Mouse (Mus musculus): Measurements from ENCODE around the gene Mri1.
A peak's percentile ranks its signal among the peaks of the same experiment; 100 is the strongest.

Gene Mri1

DNA sequence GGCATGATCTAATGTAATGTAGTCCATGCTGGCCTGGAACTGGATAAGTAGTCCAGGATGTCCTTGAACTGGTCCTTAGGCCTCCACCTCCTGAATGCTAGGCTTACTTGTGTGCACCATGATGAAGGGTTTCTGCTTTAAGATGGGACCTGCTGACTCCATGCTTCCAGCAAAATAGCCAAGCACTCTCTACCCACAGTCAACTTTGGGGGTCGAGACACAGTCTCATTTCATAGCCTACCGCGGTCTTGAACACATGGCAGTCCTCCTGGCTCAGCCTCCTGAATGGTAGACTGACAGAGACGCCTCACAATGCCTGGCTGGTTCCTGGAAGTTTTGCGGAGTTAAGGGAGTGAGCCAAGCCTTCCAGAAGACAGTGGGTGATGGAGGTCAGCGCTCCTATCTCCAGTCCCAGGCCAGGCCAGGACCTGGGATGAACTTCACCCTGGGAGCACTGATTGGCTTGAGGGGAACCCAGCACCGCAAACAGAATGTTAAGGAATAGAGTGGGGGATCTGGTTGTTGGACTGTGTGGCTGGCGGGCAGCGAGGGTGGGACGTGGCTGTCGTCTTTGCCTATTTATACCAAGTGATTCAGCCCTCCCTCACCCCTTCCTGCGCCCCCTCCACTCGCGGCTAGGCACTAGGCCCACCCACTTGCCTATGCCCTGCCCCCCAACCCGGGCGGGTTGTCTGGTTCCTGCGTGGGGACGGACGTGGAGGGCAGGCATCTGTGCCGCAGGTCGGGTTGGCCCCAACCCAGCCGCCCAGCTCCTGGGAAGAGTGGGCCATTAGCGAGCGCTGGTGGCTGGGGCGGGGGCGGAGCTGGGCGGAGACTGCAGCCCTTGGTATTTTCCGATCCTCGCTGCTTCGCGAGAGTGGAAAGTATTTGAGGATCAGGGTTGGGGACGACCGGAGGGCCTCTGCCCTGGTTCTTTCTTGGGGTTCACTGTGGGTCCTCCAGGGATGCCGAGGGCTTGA, 53.9 kb downstream of the Mri1 start:
- DNase-seq (ENCODE audit: low spot score in 2 of 2) = peak; percentile 77

DNA sequence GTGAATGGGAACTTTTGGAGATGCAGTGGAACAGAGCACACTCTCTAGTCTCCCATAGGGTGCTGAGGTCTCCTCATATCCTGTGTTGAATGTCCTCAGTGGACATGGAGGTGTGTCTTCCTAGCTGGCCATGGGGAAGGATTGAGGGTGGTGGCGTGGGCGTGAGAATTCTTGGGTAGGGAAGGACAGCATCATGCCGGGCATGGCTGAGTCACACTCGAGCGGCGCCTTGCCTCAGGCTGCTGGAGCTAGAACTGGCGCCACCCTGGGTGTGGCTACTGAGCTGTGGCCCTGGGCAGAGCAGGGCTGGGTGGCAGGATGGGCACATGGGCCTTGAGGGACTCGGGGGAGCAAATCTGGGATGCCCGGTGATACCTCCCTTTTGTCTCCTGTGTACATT, 54.7 kb downstream of the Mri1 start:
- DNase-seq (ENCODE audit: low spot score in 2 of 2) = peak in 1 of 2 experiments; percentile 40

DNA sequence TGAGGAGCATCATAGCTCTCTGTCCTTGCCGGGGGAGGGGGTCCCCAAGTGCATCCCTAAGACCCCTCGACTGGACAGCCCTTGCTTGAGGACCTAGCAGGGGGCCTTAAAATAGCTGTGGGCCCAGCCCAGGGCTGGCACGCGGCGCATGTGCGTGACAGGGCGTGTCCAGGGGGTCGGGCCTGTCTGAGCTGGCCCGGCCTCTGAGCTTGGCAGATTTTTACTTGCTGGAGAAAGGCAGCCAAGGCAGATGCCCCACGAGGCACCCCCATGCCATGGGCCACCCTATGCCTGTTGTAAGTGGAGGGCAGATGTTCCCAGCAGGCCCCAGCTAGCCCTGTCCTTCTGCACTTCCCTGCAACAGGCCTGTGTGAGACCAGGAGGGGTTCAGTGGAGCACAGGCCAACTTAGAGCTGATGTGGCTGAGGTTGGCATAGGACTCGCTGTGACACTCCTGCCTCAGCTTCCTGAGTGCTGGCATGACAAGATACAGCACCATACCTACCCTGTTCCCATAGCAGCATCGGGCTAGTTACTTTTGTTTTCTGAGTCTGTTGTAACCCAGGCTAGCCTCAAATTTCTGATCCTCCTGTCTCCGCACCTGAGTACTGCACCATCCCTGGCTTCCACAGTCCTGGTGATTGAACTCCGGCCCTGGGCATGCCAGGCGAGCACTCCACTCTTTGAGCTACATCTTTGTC, 55.4 kb downstream of the Mri1 start:
- peak; percentile 46 to 49 for DNase-seq (ENCODE audit: low spot score in 2 of 2)

DNA sequence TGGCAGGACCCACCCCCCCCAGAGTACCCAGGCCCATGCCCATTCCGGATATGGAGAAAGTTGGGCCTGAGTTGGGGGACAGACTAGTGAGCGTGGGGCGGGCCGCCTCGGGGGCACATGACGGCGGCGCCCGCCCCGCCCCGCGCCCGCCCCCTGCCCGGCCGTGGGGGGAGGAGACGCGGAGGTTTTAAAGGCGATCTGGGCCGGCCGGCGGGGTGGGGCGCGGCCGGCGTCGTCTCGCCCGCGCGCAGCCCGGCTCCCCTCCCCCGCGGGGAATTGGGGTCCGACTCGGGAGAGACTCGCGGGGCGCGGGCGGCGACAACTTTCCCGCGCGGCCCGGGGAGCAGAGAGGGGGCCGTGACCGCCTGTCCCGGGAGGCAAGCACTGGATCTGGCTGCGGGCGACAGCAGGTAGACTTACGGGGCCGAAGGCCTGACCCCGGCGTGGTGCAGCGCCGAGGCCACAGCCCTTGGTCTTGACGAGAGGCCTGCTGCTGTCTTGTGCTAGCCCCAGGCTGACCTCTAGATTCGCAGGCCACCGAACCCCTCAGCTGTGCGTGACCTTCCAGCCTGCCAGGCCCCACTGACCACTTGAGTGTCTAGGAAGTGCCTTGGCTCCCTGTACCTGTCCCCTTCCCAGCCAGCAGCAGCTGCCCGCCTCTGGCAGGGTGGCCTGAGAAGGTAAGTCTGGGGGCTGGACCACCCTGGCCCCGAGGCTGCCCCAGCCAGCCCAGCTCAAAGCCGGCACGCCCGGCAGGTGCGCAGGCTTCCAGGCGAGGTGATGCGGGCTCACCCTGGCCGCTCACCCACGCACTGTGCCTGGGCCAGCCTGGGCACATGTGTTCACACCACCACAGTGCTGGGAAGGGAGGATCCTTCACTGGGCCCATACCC, 56.2 kb downstream of the Mri1 start:
- DNase-seq (ENCODE audit: low spot score in 2 of 2) = peak; percentile 65

DNA sequence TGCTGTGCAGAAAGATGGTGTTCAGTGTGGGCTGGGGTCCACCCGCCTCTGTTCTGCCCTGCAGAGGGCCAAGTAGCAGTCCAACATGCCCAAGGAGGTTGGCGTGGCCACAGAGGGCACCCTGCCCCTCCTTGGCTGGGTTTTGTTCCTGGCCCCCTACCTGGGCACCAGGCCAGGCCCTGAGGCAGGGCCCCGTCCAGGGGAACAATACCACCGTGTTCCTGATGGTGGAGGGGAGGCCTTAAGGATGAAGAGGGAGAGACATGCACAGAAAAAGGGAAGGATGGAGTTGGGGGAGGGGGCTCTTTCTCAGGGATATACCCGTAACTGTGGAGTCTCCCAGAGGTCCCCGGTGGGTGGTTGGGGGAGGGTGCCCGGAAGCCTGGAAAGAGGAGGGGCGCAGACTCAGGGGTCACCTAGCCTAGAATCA, 57.0 kb downstream of the Mri1 start:
- DNase-seq (ENCODE audit: low spot score in 2 of 2) = no peak

All from spleen, postnatal 36 days (tissue).